Mouse (Mus musculus) adrenal gland, postnatal 0 days (tissue): ENCODE measurements around the gene Cacnb1. TPM values are rescaled to one million over a fixed set of nuclear protein-coding genes. Genes with fewer than 3 reads are reported as not detected.

Experiments
- microRNA-seq: library from miRNA; unstranded; fragments of <30 nt; microRNA quantifications from one replicate; pipeline ENCODE4, GENCODE M21; 2016; ENCODE audit warnings: borderline replicate concordance; ENCODE audit not compliant: insufficient number of aligned reads
- polyA plus RNA-seq: library from polyadenylated mRNA; unstranded; fragments of >200 nt; fragmentation: Nextera tagmentation; extraction: Ambion mirVana; gene quantifications from 2 replicates; pipeline ENCODE4 v1.2.1, GENCODE M21; 2015

Gene Cacnb1
- 10.4 and 14.5 TPM in 2 replicates for polyA plus RNA-seq

GRCm38 (mm10) chr11:98022555-98023371 lies at the start of gene Cacnb1:
Gene Cacnb1, minus strand, starts transcription at chr11:98023034.

GRCm38 (mm10) chr11:98052989-98053834 lies 30.4 kb upstream of the Cacnb1 start, which contains the start of gene Stac2:
Gene Stac2, minus strand, starts transcription at chr11:98053462.

GRCm38 (mm10) chr11:98026570-98027296 lies 3.9 kb upstream of the Cacnb1 start, which contains the start of gene Rpl19:
Gene Rpl19, plus strand, starts transcription at chr11:98026710.

GRCm38 (mm10) chr11:97995564-97996288 lies 27.1 kb downstream of the Cacnb1 start, which contains the start of gene Arl5c:
Gene Arl5c, minus strand, starts transcription at chr11:97996181.

GRCm38 (mm10) chr11:97985727-97986677 lies 36.8 kb downstream of the Cacnb1 start, which contains the start of gene Plxdc1:
Gene Plxdc1, minus strand, starts transcription at chr11:97986444.

Small RNAs within 50 kb of the gene (microRNA-seq; reads per million reads assigned to microRNA genes)
- gene Gm27597: not detected

Other genes starting within 250 kb of the Cacnb1 start
- gene 1700001P01Rik, start 247.1 kb downstream of the Cacnb1 start, polyA plus RNA-seq: not detected in 2 replicates
- 693 and 816 TPM in 2 replicates for gene Rpl23, start 240.6 kb downstream of the Cacnb1 start, polyA plus RNA-seq
- gene Lasp1, start 224.0 kb downstream of the Cacnb1 start, polyA plus RNA-seq: 59.8 and 83.6 TPM in 2 replicates
- gene B230217C12Rik, start 182.3 kb downstream of the Cacnb1 start, polyA plus RNA-seq: 6.8 and 7.8 TPM in 2 replicates
- gene Fbxo47, start 138.9 kb downstream of the Cacnb1 start, polyA plus RNA-seq: 0.27 and 1.0 TPM in 2 replicates
- gene Plxdc1, start 36.6 kb downstream of the Cacnb1 start, polyA plus RNA-seq: 2.3 and 4.6 TPM in 2 replicates
- 8.8 and 13.2 TPM in 2 replicates for gene Arl5c, start 26.9 kb downstream of the Cacnb1 start, polyA plus RNA-seq
- gene Rpl19, start 3.7 kb upstream of the Cacnb1 start, polyA plus RNA-seq: 1,043 and 1,145 TPM in 2 replicates
- gene Stac2, start 30.4 kb upstream of the Cacnb1 start, polyA plus RNA-seq: 0.49 and 0.79 TPM in 2 replicates
- 11.7 and 17.9 TPM in 2 replicates for gene Fbxl20, start 127.4 kb upstream of the Cacnb1 start, polyA plus RNA-seq
- gene Med1, start 170.3 kb upstream of the Cacnb1 start, polyA plus RNA-seq: 25.1 and 40.3 TPM in 2 replicates
- gene Cdk12, start 180.0 kb upstream of the Cacnb1 start, polyA plus RNA-seq: 4.3 and 6.8 TPM in 2 replicates